Mouse (Mus musculus) thymus, adult 2 months (tissue): ENCODE measurements around the gene Nras.

Experiments
- CTCF ChIP-seq: fragments of 200-500 bp; IDR thresholded peaks from 2 replicates; pipeline ENCODE4 v1.5.1; 2012; ENCODE audit warnings: mild to moderate bottlenecking, control low read depth, low read length, moderate library complexity, borderline replicate concordance; ENCODE audit not compliant: control insufficient read depth, poor library complexity, insufficient read depth; ENCODE audit errors: extremely low read depth
- POLR2A ChIP-seq: fragments of 200-500 bp; IDR thresholded peaks from 2 replicates; pipeline ENCODE4 v1.6.1; 2012; ENCODE audit warnings: mild to moderate bottlenecking, low read length, control low read depth, moderate library complexity; ENCODE audit not compliant: control insufficient read depth, poor library complexity, insufficient read depth; ENCODE audit errors: extremely low read depth

DNA sequence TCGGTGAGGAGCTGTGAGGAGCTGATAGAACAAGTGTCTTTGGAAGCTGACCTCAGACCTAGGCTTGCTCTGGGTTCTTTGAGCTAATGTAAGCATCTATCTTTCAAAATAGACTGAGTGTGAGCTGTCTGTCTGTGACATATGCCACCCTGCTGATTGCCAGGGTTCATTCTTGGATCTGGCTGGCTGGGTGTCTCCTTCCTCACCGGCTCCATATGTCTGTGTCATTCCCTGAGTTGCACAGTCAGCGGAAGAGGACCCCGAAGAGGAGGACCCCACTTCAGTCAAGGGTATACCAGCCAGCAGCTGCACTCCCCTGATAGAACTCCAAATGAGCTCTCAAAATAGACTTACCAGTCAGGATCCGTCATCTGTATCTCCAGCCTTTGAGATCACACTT, 24.7 kb downstream of the Nras start:
- TF ChIP-seq CTCF = no peak
- TF ChIP-seq POLR2A = no peak
